Mouse (Mus musculus) neural tube, embryonic 12.5 days (tissue): ENCODE results near the gene Kirrel3. TPM values are rescaled to one million over a fixed set of nuclear protein-coding genes. Genes with fewer than 3 reads are reported as not detected.

Experiments used
- ATAC-seq: fragments of 200-750 bp; cut with Nextera tagmentation; 2 replicates; pipeline ENCODE4 v1.8.0; 2017; ENCODE audit warnings: low read depth, mild to moderate bottlenecking, moderate TSS enrichment, moderate library complexity; ENCODE audit not compliant: low FRiP score
- H3K27ac ChIP-seq: fragments of 300-500 bp; sonication (generic); 2 replicates; pipeline ENCODE4 v1.5.1; 2016
- H3K27me3 ChIP-seq: fragments of 300-500 bp; sonication (generic); replicated peaks from 2 replicates; pipeline ENCODE4 v1.6.1; 2016; ENCODE audit warnings: mild to moderate bottlenecking
- H3K36me3 ChIP-seq: fragments of 300-500 bp; sonication (generic); 2 replicates; pipeline ENCODE4 v1.6.1; 2016; ENCODE audit warnings: mild to moderate bottlenecking
- H3K4me1 ChIP-seq: fragments of 300-500 bp; sonication (generic); 2 replicates; pipeline ENCODE4 v1.6.1; 2016
- H3K4me2 ChIP-seq: fragments of 300-500 bp; sonication (generic); replicated peaks from 2 replicates; pipeline ENCODE4 v1.6.1; 2016; ENCODE audit warnings: mild to moderate bottlenecking
- H3K4me3 ChIP-seq: fragments of 300-500 bp; sonication (generic); 2 replicates; pipeline ENCODE4 v1.5.1; 2016
- H3K9ac ChIP-seq: fragments of 300-500 bp; sonication (generic); 2 replicates; pipeline ENCODE4 v1.6.1; 2016; ENCODE audit warnings: mild to moderate bottlenecking
- H3K9me3 ChIP-seq: fragments of 300-500 bp; sonication (generic); 2 replicates; pipeline ENCODE4 v1.6.1; 2016; ENCODE audit warnings: mild to moderate bottlenecking
- WGBS: fragments of 180-500 bp; shearing (Covaris S2); methylation state at CpG from one replicate; pipeline ENCODE4 v1.1.7; 2016; 5-methylcytosine and 5-hydroxymethylcytosine counted together
- polyA plus RNA-seq: library from polyadenylated mRNA; unstranded; fragments of >200 nt; fragmentation: Nextera tagmentation; extraction: Ambion mirVana; gene quantifications from 2 replicates; pipeline ENCODE4 v1.2.1, GENCODE M21; 2016

The Kirrel3 gene
- polyA plus RNA-seq = 11.7 and 12.7 TPM in 2 replicates

DNA sequence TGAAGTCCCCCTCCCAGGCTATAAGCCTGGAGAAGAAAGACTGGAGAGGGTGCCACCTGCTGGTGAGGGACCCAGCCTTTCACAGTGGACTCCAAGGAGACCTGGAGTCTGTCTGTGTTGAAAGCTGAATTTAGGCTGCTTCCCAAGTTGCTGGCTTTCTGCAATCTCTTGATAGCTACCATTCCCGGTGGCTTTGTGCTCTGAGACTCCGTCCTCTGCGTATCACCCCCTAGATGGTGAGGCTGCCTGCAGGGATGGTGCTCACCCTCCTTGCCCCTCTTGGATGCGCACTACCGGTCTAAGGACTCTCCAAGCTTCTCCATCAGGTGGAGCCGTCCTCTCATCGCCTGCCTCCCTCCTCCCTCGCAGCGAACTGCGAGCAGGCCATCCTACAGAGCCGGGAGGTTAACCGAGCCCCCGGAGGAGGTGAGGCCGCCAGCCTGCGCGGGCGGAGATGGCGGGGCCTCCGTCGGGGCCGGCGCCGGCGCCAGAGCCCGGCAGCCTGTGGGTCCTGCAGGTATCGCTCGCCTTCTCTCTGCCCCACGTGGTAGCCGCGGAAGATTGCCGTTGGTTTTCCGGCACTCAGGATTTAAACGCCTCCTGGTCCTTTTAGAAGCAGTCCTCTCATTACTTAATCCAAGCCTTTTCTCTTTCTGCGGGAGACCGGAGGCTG, at the start of gene Kirrel3:
Kirrel3 (plus strand) TSS at position 136 of the 673 bp plus-strand sequence.
- peak; percentile 74 for ATAC-seq
- H3K4me3 ChIP-seq = peak within 1 kb of the TSS; percentile 50
- H3K27me3 ChIP-seq = peaks cover 37% of the 10 kb centered on the region
- under 1% methylated on average over 35 of the region's 35 CpGs for WGBS
- peak within 1 kb of the TSS; percentile 84 for H3K4me2 ChIP-seq
- no peaks in the 10 kb centered on the region for H3K36me3 ChIP-seq
- no peaks in the 10 kb centered on the region for H3K9me3 ChIP-seq
- no peak within 1 kb of the TSS for H3K27ac ChIP-seq
- H3K9ac ChIP-seq = peak within 1 kb of the TSS; percentile 53; the same call in 1 of the 2 replicates
- peaks cover 22% of the 10 kb centered on the region for H3K4me1 ChIP-seq

DNA sequence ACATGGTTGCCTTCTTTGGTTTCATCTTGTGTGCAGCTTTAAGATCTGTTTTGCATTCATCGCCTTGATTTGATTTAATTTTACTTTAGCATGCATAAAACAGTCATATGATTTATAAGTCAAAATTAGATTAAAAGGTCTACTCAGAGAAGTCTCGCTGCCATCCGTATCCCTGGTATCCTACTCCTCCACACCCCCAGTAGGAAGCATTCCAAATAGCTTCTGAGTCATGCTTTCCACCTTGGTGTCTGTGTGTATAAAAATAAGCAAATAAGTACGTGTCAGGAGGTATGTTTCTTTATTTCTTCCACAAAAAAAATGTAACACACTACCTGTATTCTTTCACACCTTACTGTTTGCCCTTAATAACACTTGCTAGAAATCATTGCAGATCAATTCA, 45.0 kb upstream of the Kirrel3 start:
- no peaks in the 10 kb centered on the region for H3K36me3 ChIP-seq
- H3K9me3 ChIP-seq = no peaks in the 10 kb centered on the region
- no peaks in the 10 kb centered on the region for H3K4me1 ChIP-seq
- no peak overlapping the region for H3K4me2 ChIP-seq
- 83% methylated on average over 4 of the region's 4 CpGs for WGBS
- no peak for ATAC-seq
- H3K27me3 ChIP-seq = no peaks in the 10 kb centered on the region
- no peak overlapping the region for H3K27ac ChIP-seq
- H3K4me3 ChIP-seq = no peak overlapping the region
- no peak overlapping the region for H3K9ac ChIP-seq

DNA sequence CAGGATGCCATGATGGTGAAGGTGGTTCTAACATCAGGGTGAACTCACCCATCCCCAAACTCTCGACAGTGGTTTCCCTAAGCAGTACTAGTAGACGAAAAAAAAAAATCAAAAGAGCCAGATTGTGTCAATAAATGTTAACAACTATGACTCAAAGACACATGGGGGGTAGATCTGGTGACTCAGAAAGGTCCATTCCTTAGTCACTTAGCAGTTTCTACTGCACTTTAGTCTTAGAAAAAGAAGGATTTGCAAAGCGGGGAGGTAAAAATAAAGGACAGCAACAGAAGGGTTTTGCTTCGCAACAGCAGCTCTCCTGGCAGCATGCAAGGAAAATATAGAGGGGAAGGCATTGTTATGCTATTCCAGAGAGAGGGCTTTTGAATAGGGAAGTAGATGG, 41.7 kb upstream of the Kirrel3 start:
- Histone ChIP-seq H3K9ac (no peak overlapping the region), H3K36me3 (no peaks in the 10 kb centered on the region), H3K4me3 (no peak overlapping the region), H3K4me1 (no peaks in the 10 kb centered on the region), H3K9me3 (no peaks in the 10 kb centered on the region), H3K27me3 (no peaks in the 10 kb centered on the region), H3K27ac (no peak overlapping the region), H3K4me2 (no peak overlapping the region)
- no peak for ATAC-seq
- 72% methylated on average over 4 of the region's 4 CpGs for WGBS

DNA sequence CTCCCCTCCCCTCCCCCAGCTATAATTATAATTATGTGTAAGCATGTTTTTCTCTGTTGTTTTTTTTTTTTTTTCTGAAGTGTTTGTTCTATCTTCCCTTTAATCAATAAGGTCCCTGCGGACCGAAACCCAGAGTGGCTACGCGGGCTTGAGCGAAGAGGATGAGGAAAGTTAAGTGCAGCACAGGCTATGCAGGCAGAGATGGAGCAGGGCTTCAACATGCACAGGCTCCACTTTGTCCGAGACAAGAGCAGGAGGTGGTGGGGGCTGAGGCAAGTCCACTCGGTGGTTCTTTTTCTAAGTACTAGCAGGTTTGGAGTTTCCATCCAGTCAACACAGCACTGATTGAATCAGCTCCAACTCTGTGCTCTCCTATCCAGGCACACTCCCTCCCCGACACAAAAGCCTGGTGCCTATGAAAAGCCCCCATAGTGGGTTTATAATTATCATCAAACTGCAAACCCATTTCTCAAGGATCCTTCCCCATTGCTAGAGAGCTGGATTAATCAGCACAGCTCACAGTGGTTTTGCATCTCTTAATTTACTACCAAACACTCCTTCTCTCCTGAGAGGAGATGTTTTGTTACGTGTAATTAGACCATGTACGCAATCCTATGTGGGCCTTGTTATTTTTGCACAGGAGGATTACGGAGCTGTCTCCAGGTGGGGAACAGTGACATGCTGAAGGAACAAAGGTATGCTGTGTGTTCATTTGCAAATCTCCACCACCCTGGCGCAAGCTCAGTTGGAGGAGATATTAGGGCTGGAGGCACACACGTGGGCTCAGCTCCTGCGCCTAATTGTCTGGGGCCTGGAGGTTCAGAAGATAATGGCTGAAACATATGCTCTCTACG, 39.0 kb upstream of the Kirrel3 start:
- Histone ChIP-seq H3K4me1 (no peaks in the 10 kb centered on the region), H3K27ac (no peak overlapping the region), H3K9ac (no peak overlapping the region), H3K27me3 (no peaks in the 10 kb centered on the region), H3K4me3 (no peak overlapping the region), H3K36me3 (no peaks in the 10 kb centered on the region), H3K4me2 (no peak overlapping the region), H3K9me3 (no peaks in the 10 kb centered on the region)
- WGBS = 70% methylated on average over 15 of the region's 15 CpGs
- ATAC-seq = no peak

DNA sequence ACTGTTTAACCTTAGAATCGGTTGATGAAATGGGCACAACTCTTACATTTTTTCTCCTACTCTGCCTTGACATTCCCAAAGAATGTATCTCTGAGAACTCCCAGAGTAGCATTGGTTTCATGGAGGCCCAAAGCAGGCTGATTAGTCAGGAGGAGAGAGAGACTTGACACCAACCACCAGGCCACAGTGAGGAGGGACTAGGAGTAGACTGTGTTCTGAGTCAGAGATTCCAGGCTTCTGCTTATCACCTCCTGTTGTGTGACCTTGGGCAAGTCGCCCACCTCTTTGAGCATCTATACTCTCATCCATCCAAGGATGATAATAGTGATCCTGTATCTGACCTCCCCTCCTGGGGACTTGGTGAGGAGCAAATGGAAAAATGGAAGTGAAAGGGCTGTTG, 38.0 kb upstream of the Kirrel3 start:
- no peak overlapping the region for H3K27ac ChIP-seq
- no peak for ATAC-seq
- 84% methylated on average over 2 of the region's 2 CpGs for WGBS

DNA sequence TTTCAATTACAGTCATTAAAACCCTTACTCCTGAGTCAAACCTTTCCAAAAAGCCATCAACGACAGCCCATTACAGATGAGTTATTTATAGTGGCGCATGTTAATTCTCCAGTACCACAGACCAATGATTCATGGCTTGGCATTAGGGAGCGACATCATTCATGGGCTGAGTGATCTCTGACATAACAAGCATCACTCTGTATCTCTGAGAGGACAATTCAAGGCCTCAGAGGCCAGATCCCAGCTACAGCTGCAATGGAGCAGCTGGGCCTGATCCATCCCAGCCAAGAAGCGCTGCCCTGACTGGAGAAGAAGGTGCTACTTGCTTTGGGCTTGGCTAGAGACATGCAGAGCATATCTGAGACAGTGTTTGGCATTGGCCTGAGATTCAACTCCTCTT, 37.2 kb upstream of the Kirrel3 start:
- no peaks in the 10 kb centered on the region for H3K9me3 ChIP-seq
- no peak for ATAC-seq

More for the DNA sequence above, 38.0 kb upstream of the Kirrel3 start:
- Histone ChIP-seq H3K36me3 (no peaks in the 10 kb centered on the region), H3K27me3 (no peaks in the 10 kb centered on the region), H3K9me3 (no peaks in the 10 kb centered on the region), H3K4me1 (no peaks in the 10 kb centered on the region), H3K4me2 (no peak overlapping the region), H3K9ac (no peak overlapping the region), H3K4me3 (no peak overlapping the region)

DNA sequence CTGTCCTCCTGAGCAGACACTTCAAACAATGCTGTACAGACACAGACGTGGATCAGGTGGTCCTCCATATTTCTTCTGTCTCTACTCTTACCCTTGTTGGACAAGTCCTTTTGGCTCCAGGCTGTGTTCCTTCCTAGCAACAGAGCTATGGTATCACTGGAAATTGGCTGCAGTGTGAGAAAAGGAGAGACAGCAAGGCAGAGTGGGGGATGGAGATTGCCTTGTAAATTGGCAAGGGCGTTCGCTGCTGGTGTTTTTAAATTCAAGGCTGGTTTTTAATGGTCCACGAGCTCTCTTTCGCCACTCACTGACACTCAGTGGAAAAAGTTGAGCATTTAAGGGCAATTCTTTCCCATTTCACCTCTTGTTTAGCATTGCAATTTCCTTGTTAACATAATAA, 27.5 kb upstream of the Kirrel3 start:
- 70% methylated on average over 5 of the region's 5 CpGs for WGBS
- Histone ChIP-seq H3K27me3 (no peaks in the 10 kb centered on the region), H3K27ac (no peak overlapping the region), H3K4me3 (no peak overlapping the region), H3K36me3 (no peaks in the 10 kb centered on the region), H3K9me3 (no peaks in the 10 kb centered on the region), H3K4me1 (no peaks in the 10 kb centered on the region), H3K9ac (no peak overlapping the region), H3K4me2 (no peak overlapping the region)
- ATAC-seq = no peak

More for the DNA sequence above, 37.2 kb upstream of the Kirrel3 start:
- Histone ChIP-seq H3K4me2 (no peak overlapping the region), H3K27ac (no peak overlapping the region), H3K4me3 (no peak overlapping the region), H3K4me1 (no peaks in the 10 kb centered on the region), H3K27me3 (no peaks in the 10 kb centered on the region), H3K36me3 (no peaks in the 10 kb centered on the region), H3K9ac (no peak overlapping the region)
- 84% methylated on average over 4 of the region's 4 CpGs for WGBS

DNA sequence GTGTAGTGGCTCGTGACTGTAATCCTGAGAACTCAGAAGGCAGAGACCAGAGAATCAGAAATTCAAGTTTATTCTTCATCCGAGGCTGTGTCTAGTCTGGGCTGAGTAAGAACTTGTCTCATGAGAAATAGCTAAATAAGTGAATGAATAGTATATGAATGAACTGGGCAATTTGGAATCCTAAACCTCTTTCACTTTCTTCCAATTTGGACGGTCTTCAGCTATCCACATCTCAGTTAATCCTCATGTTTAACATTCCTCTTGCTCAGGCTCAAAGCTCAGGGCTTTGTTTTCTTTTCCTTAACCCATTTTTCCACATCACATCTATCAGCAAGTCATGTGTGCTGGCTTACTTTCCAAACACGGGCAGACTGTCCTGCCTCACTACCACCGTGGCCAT, 25.7 kb upstream of the Kirrel3 start:
- H3K9ac ChIP-seq = no peak overlapping the region
- no peak overlapping the region for H3K4me3 ChIP-seq
- no peaks in the 10 kb centered on the region for H3K36me3 ChIP-seq
- H3K4me2 ChIP-seq = no peak overlapping the region
- no peak for ATAC-seq
- no peaks in the 10 kb centered on the region for H3K9me3 ChIP-seq
- 77% methylated on average over 5 of the region's 5 CpGs for WGBS
- H3K4me1 ChIP-seq = no peaks in the 10 kb centered on the region
- no peak overlapping the region for H3K27ac ChIP-seq
- H3K27me3 ChIP-seq = no peaks in the 10 kb centered on the region

DNA sequence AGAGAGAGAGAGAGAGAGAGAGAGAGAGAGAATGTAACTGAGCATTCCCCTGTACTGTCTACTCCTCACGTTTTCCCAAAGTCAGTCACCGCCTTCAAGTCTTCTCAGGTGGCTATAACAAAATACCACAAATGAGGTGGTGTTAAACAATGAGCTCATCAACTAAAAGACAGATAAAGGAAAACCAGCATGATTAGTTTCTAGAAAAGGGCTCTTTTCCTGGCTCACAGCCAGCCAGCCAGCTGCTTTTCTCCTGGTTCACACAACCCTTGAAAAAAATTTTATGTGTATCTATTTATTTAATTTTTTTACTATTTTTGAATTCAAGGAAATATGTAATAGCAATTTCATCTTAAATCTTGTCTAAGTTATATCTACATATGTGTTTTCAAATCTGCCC, 22.0 kb upstream of the Kirrel3 start:
- 65% methylated on average over 2 of the region's 2 CpGs for WGBS
- H3K36me3 ChIP-seq = no peaks in the 10 kb centered on the region
- no peaks in the 10 kb centered on the region for H3K9me3 ChIP-seq
- ATAC-seq = no peak
- H3K9ac ChIP-seq = no peak overlapping the region
- H3K27ac ChIP-seq = no peak overlapping the region
- no peaks in the 10 kb centered on the region for H3K4me1 ChIP-seq
- H3K27me3 ChIP-seq = no peaks in the 10 kb centered on the region
- H3K4me2 ChIP-seq = no peak overlapping the region
- no peak overlapping the region for H3K4me3 ChIP-seq

DNA sequence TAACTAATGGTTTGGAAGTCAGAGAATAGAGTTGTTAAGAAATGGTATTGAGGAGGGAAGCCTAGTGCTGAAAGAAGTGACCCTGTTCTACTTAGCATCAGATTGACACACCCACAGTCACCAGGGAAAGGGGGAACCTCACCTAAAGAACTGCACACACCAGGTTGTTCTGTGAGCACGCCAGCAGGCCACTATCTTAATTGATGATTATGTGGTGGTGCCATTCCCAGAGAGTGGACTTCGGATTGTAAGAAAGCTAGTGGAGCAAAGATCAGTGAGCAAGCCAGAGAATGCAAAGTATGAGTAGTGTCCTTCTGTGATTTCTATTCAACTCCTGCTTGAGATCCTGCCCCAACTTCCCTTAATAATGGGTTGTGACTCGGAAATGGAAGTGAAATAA, 19.6 kb upstream of the Kirrel3 start:
- no peaks in the 10 kb centered on the region for H3K36me3 ChIP-seq
- no peaks in the 10 kb centered on the region for H3K4me1 ChIP-seq
- no peak overlapping the region for H3K4me2 ChIP-seq
- H3K27me3 ChIP-seq = no peaks in the 10 kb centered on the region
- H3K27ac ChIP-seq = no peak overlapping the region
- H3K9ac ChIP-seq = no peak overlapping the region
- H3K4me3 ChIP-seq = no peak overlapping the region
- 76% methylated on average over 3 of the region's 3 CpGs for WGBS
- no peaks in the 10 kb centered on the region for H3K9me3 ChIP-seq
- no peak for ATAC-seq

DNA sequence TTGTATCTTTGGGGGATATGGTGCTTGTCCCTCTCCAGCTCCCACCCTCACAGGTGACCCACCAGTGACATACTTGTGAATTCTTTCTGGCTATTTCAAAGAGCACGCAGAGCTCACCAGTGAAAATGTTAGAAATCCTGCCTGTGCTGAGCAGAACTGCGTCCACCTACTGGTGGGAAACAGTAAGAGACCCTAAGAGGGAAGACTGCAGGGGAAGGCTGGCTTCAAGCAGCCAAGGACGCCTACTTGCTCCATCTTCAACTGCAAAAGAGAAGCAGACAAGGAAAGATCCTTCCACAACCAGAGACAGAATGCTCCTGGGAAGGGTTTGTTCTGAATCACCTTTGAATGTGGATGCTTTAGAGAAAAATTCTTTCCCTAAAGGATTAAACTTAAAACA, 16.5 kb upstream of the Kirrel3 start:
- Histone ChIP-seq H3K4me1 (no peaks in the 10 kb centered on the region), H3K4me2 (no peak overlapping the region), H3K9ac (no peak overlapping the region), H3K36me3 (no peaks in the 10 kb centered on the region), H3K27ac (no peak overlapping the region), H3K9me3 (no peaks in the 10 kb centered on the region), H3K4me3 (no peak overlapping the region), H3K27me3 (no peaks in the 10 kb centered on the region)
- 86% methylated on average over 3 of the region's 3 CpGs for WGBS
- ATAC-seq = no peak

DNA sequence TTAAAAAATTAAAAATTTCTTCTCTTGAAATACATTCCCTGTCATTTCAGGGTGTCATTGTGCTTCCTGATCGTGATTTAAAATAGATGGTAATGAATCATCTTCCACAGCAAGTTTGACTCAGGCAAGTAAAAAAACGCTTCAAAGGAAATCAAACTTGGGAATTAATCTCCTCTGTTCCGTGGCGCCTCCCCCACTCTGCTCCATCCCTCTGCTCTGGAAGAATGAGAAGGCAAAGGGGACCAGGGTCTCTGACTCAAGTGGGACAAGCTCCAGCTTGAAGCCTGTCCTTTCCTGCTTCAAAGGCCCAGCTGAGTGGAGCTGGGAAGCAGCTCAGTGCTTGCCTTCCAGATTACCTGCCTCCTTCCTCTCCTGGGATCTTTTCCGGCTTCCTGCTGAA, 9.5 kb upstream of the Kirrel3 start:
- H3K27me3 ChIP-seq = no peaks in the 10 kb centered on the region
- H3K9me3 ChIP-seq = no peaks in the 10 kb centered on the region
- H3K4me1 ChIP-seq = no peaks in the 10 kb centered on the region
- H3K4me3 ChIP-seq = no peak overlapping the region
- no peak overlapping the region for H3K9ac ChIP-seq
- H3K27ac ChIP-seq = no peak overlapping the region
- no peak overlapping the region for H3K4me2 ChIP-seq
- WGBS = 50% methylated on average over 5 of the region's 5 CpGs
- H3K36me3 ChIP-seq = no peaks in the 10 kb centered on the region
- ATAC-seq = no peak
